Mouse (Mus musculus): ENCODE data around the gene Armc7. TPM values are rescaled to one million over a fixed set of nuclear protein-coding genes. Genes with fewer than 3 reads are reported as not detected.
"Not testable (repeated sequence)": the region's sequence is repeated elsewhere in the genome, so short reads cannot be mapped to it uniquely, and the experiment has no call there.

Armc7 gene
- total RNA-seq, 2 experiments from 2014 or later: 10.3 to 11.1 TPM

GRCm38 (mm10) chr11:115520218-115520617, 44.8 kb downstream of the Armc7 start:
- DNase-seq (ENCODE audit: low spot score in 2 of 2): no peak

- DNase-seq (ENCODE audit: low spot score in 2 of 2): no peak
Measured at GRCm38 (mm10) chr11:115521080-115521479, 45.6 kb downstream of the Armc7 start.

- no peak for DNase-seq (ENCODE audit: low spot score in 2 of 2)
Measured at GRCm38 (mm10) chr11:115522238-115522637, 46.8 kb downstream of the Armc7 start.

GRCm38 (mm10) chr11:115522703-115523102, 47.2 kb downstream of the Armc7 start:
- no peak for DNase-seq (ENCODE audit: low spot score in 2 of 2)

- not testable (repeated sequence) for DNase-seq (ENCODE audit: low spot score in 2 of 2)
Measured at GRCm38 (mm10) chr11:115526446-115526845, 51.0 kb downstream of the Armc7 start.

- no peak for DNase-seq (ENCODE audit: low spot score in 2 of 2)
Measured at GRCm38 (mm10) chr11:115534759-115535371, 59.4 kb downstream of the Armc7 start.

GRCm38 (mm10) chr11:115535401-115536037, 60.1 kb downstream of the Armc7 start:
- DNase-seq (ENCODE audit: low spot score in 2 of 2): peak; percentile 67 to 75

- peak; percentile 99 for DNase-seq (ENCODE audit: low spot score in 2 of 2)
Measured at GRCm38 (mm10) chr11:115536038-115536681, 60.7 kb downstream of the Armc7 start, which contains the start of gene Sumo2. Gene Sumo2 (minus strand): TSS chr11:115536276.

- no peak for DNase-seq (ENCODE audit: low spot score in 2 of 2)
Measured at GRCm38 (mm10) chr11:115536856-115537568, 61.5 kb downstream of the Armc7 start.

- no peak for DNase-seq (ENCODE audit: low spot score in 2 of 2)
Measured at GRCm38 (mm10) chr11:115538045-115538444, 62.6 kb downstream of the Armc7 start.

Small RNA genes lying within 50 kb of the gene (microRNA-seq; reads per million reads assigned to microRNA genes)
- gene Mir3968: 0 to 0.20 reads per million in 2 experiments

Other genes with a start within 250 kb of the Armc7 start
- gene Grin2c, start 208.4 kb upstream of the Armc7 start, total RNA-seq (2021): 10 to 100 TPM; 28.6 to 31.9 TPM
- 10 to 100 TPM; 22.5 to 23.0 TPM for gene Fdxr, start 198.6 kb upstream of the Armc7 start, total RNA-seq (2021)
- 1 to 10 TPM; 7.6 to 8.1 TPM for gene Fads6, start 178.0 kb upstream of the Armc7 start, total RNA-seq (2021)
- not detected for gene Otop2, start 168.5 kb upstream of the Armc7 start, total RNA-seq (2021)
- under 1 TPM; 0.14 to 0.16 TPM for gene Ush1g, start 153.6 kb upstream of the Armc7 start, total RNA-seq (2021)
- gene Otop3, start 140.9 kb upstream of the Armc7 start, total RNA-seq (2021): under 1 TPM; 0.45 to 0.53 TPM
- gene Hid1, start 107.9 kb upstream of the Armc7 start, total RNA-seq (2021): 10 to 100 TPM; 78.0 to 79.3 TPM
- gene Cdr2l, start 93.8 kb upstream of the Armc7 start, total RNA-seq (2021): 10 to 100 TPM; 18.4 to 19.1 TPM
- 10 to 100 TPM; 86.3 to 96.3 TPM for gene Mrpl58, start 71.9 kb upstream of the Armc7 start, total RNA-seq (2021)
- gene Atp5h, start 55.7 kb upstream of the Armc7 start, total RNA-seq (2021): 100 to 1,000 TPM; 406 to 440 TPM
- gene Kctd2, start 55.5 kb upstream of the Armc7 start, total RNA-seq (2021): 10 to 100 TPM; 57.6 to 66.7 TPM
- gene Trim80, start 35.1 kb upstream of the Armc7 start, total RNA-seq (2021): under 1 TPM in 1 of 2 experiments, not detected in 1; 0.18 TPM
- not detected for gene Slc16a5, start 13.2 kb upstream of the Armc7 start, total RNA-seq (2021)
- 10 to 100 TPM; 79.9 to 81.3 TPM for gene Nt5c, start 16.2 kb downstream of the Armc7 start, total RNA-seq (2021)
- gene Jpt1, start 38.7 kb downstream of the Armc7 start, total RNA-seq (2021): 100 to 1,000 TPM; 315 to 332 TPM
- 100 to 1,000 TPM; 407 to 415 TPM for gene Sumo2, start 60.6 kb downstream of the Armc7 start, total RNA-seq (2021)
- 10 to 100 TPM; 48.9 to 56.3 TPM for gene Nup85, start 88.8 kb downstream of the Armc7 start, total RNA-seq (2021)
- gene Mrps7, start 128.3 kb downstream of the Armc7 start, total RNA-seq (2021): 10 to 100 TPM; 50.2 to 54.2 TPM
- 10 to 100 TPM; 48.1 to 49.1 TPM for gene Gga3, start 128.4 kb downstream of the Armc7 start, total RNA-seq (2021)
- 10 to 100 TPM; 19.4 to 19.7 TPM for gene Mif4gd, start 137.3 kb downstream of the Armc7 start, total RNA-seq (2021)
- gene Slc25a19, start 152.6 kb downstream of the Armc7 start, total RNA-seq (2021): 10 to 100 TPM; 52.2 to 59.5 TPM
- 100 to 1,000 TPM; 160 to 186 TPM for gene Grb2, start 232.9 kb downstream of the Armc7 start, total RNA-seq (2021)